Mouse (Mus musculus) myocyte (in vitro differentiated cells): ENCODE data around the gene Dda1. TPM values are rescaled to one million over a fixed set of nuclear protein-coding genes. Genes with fewer than 3 reads are reported as not detected.
A peak's percentile ranks its signal among the peaks of the same experiment; 100 is the strongest.

Experiments used
- H3K27me3 ChIP-seq: one replicate; pipeline ENCODE4 v1.6.1; 2011; ENCODE audit not compliant: control insufficient read depth, insufficient read depth, insufficient read length
- H3K36me3 ChIP-seq: one replicate; pipeline ENCODE4 v1.6.1; 2011; ENCODE audit not compliant: control insufficient read depth, insufficient read depth
- H3K4me2 ChIP-seq: one replicate; pipeline ENCODE4 v1.6.1; 2011; ENCODE audit warnings: low read depth, control low read depth
- H3K4me3 ChIP-seq: one replicate; pipeline ENCODE4 v1.5.1; 2011; ENCODE audit warnings: mild to moderate bottlenecking, control low read depth, moderate library complexity
- H3K79me2 ChIP-seq: one replicate; pipeline ENCODE4 v1.6.1; 2011; ENCODE audit not compliant: control insufficient read depth, insufficient read depth
- H3ac ChIP-seq: one replicate; pipeline ENCODE4 v1.6.1; 2011; ENCODE audit not compliant: control insufficient read depth, insufficient read length
- CEBPB ChIP-seq: IDR thresholded peaks from 2 replicates; pipeline ENCODE4 v1.6.1; 2011; ENCODE audit warnings: mild to moderate bottlenecking, moderate library complexity; ENCODE audit not compliant: poor library complexity, insufficient read depth, severe bottlenecking
- E2F4 ChIP-seq: IDR thresholded peaks from one replicate; pipeline ENCODE4 v1.6.1; 2011; ENCODE audit warnings: mild to moderate bottlenecking, control low read depth, moderate library complexity; ENCODE audit not compliant: insufficient read depth
- MAX ChIP-seq: IDR thresholded peaks from one replicate; pipeline ENCODE4 v1.6.1; 2011; ENCODE audit warnings: low read depth, mild to moderate bottlenecking, control low read depth
- MYOD1 ChIP-seq, 3 experiments: IDR thresholded peaks; one replicate each; pipeline ENCODE4 v1.6.1; 2011; ENCODE audit warnings: control low read depth in 2 of 3, low read depth in 2 of 3, mild to moderate bottlenecking in 2 of 3, moderate library complexity in 1 of 3; ENCODE audit not compliant: insufficient read length in 2 of 3, control insufficient read depth in 1 of 3
- MYOG ChIP-seq, 3 experiments: IDR thresholded peaks; one replicate each; pipeline ENCODE4 v1.6.1; 2011; ENCODE audit warnings: control low read depth in 2 of 3, low read depth in 2 of 3, mild to moderate bottlenecking in 2 of 3; ENCODE audit not compliant: insufficient read length in 2 of 3, control insufficient read depth in 1 of 3, insufficient read depth in 1 of 3
- POLR2A ChIP-seq: IDR thresholded peaks from one replicate; pipeline ENCODE4 v1.6.1; 2011; ENCODE audit warnings: low read depth, mild to moderate bottlenecking, control low read depth, moderate library complexity; ENCODE audit not compliant: insufficient read length
- POLR2AphosphoS2 ChIP-seq: IDR thresholded peaks from one replicate; pipeline ENCODE4 v1.6.1; 2011; ENCODE audit warnings: low read depth, control low read depth; ENCODE audit not compliant: insufficient read length
- REST ChIP-seq: IDR thresholded peaks from one replicate; pipeline ENCODE4 v1.6.1; 2011; ENCODE audit warnings: mild to moderate bottlenecking, control low read depth, moderate library complexity; ENCODE audit not compliant: insufficient read depth, insufficient read length
- SRF ChIP-seq: IDR thresholded peaks from one replicate; pipeline ENCODE4 v1.6.1; 2011; ENCODE audit warnings: low read depth; ENCODE audit not compliant: control insufficient read depth, insufficient read length
- TCF12 ChIP-seq: IDR thresholded peaks from one replicate; pipeline ENCODE4 v1.6.1; 2011; ENCODE audit warnings: mild to moderate bottlenecking, control low read depth; ENCODE audit not compliant: poor library complexity, insufficient read depth, severe bottlenecking
- TCF3 ChIP-seq: IDR thresholded peaks from one replicate; pipeline ENCODE4 v1.6.1; 2011; ENCODE audit warnings: low read depth, control low read depth; ENCODE audit not compliant: insufficient read length
- USF1 ChIP-seq: IDR thresholded peaks from one replicate; pipeline ENCODE4 v1.6.1; 2011; ENCODE audit warnings: low read depth, mild to moderate bottlenecking, control low read depth, moderate library complexity
- polyA plus RNA-seq: library from polyadenylated mRNA; unstranded; fragments of >200 nt; fragmentation: generic; extraction: Trizol; gene quantifications from one replicate; pipeline ENCODE4 v1.2.1, GENCODE M21; 2012; ENCODE audit warnings: missing spikeins

The Dda1 gene
- polyA plus RNA-seq, 1 experiment: 117 TPM

DNA sequence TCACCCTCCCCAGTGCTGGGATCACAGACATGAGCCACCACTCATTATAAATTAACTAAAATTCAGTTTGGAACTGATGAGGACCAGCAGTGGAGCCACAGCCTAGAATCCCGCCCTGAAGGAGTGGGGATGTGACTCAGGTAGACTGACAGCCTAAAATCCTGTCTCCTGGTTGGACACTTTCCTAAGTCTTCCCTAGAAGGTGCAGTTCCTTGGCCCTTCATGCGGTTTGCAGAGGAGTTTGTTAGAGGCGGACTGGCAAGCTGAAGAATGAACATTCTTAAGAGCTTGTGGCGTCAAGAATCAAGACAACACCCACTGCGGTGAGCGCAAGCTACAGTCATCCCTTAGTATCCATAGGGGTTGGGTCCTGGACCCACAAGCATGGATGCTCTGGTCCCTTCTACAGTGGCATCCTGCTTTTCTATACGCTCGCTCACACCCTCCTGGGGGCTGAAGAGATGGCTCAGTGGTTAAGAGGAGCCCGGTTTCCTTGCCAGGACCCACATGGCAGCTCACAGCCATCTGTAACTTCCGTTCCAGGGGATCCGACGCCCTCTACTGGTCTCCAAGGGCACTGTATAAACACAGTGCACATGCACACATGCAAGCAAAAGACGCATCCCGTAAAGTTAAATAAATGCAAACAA, 8.3 kb downstream of the Dda1 start:
- Histone ChIP-seq H3K36me3 (peaks cover under 1% of the 10 kb centered on the region), H3K27me3 (no peaks in the 10 kb centered on the region), H3K79me2 (no peaks in the 10 kb centered on the region), H3ac (peak overlapping the region; percentile 71), H3K4me3 (no peak overlapping the region), H3K4me2 (peak overlapping the region; percentile 57)
- TF ChIP-seq MAX (no peak), REST (no peak), CEBPB (no peak), MYOD1 (IDR thresholded peaks at IDR 0.05; ENCODE audit: control insufficient read depth in 1 of 3, insufficient read length in 2 of 3, low read depth in 2 of 3) (no peak), USF1 (no peak), POLR2AphosphoS2 (no peak), POLR2A (no peak), MYOG (IDR thresholded peaks at IDR 0.05; ENCODE audit: control insufficient read depth in 1 of 3, insufficient read depth in 1 of 3, insufficient read length in 2 of 3, low read depth in 2 of 3) (no peak), TCF3 (no peak), TCF12 (no peak), SRF (no peak), E2F4 (no peak)

GRCm38 (mm10) chr8:71478943-71479342, 9.9 kb downstream of the Dda1 start:
- no peak overlapping the region for H3ac ChIP-seq
- no peak overlapping the region for H3K4me3 ChIP-seq
- no peaks in the 10 kb centered on the region for H3K36me3 ChIP-seq
- H3K27me3 ChIP-seq: no peaks in the 10 kb centered on the region
- no peaks in the 10 kb centered on the region for H3K79me2 ChIP-seq
- H3K4me2 ChIP-seq: no peak overlapping the region
- TF ChIP-seq TCF3 (no peak), TCF12 (no peak), POLR2AphosphoS2 (no peak), MAX (no peak), POLR2A (no peak), REST (no peak), MYOD1 (IDR thresholded peaks at IDR 0.05; ENCODE audit: control insufficient read depth in 1 of 3, insufficient read length in 2 of 3, low read depth in 2 of 3) (no peak), USF1 (no peak), MYOG (IDR thresholded peaks at IDR 0.05; ENCODE audit: control insufficient read depth in 1 of 3, insufficient read depth in 1 of 3, insufficient read length in 2 of 3, low read depth in 2 of 3) (no peak), E2F4 (no peak), CEBPB (no peak), SRF (no peak)

DNA sequence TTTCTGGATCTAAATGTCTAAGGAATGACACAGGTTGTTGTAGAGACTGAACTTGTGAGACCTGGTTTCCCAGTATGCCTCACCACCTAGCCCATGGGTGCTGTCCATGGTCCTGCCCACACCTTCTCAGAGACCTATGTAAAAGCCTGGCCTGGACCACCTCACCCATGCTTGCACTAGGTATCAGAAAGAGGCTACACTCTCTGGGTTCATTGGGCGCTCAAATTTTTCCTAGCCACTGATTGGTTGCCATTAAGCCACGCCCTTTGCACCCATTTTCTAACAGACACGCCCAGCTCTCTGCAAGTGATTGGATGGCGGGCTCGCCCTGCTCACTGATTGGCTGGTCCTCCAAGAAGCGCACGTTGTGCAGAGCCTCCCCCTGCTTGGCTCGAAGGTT, 14.9 kb downstream of the Dda1 start:
- Histone ChIP-seq H3ac (no peak overlapping the region), H3K36me3 (no peaks in the 10 kb centered on the region), H3K4me2 (no peak overlapping the region), H3K27me3 (no peaks in the 10 kb centered on the region), H3K79me2 (no peaks in the 10 kb centered on the region), H3K4me3 (no peak overlapping the region)
- no peak for TF ChIP-seq E2F4
- peak; percentile 85 for TF ChIP-seq REST

- Histone ChIP-seq H3K27me3 (no peaks in the 10 kb centered on the region), H3K4me2 (peak overlapping the region; percentile 77), H3K79me2 (no peaks in the 10 kb centered on the region), H3K36me3 (no peaks in the 10 kb centered on the region), H3K4me3 (peak overlapping the region; percentile 47), H3ac (no peak overlapping the region)
- no peak for TF ChIP-seq MYOD1 (IDR thresholded peaks at IDR 0.05; ENCODE audit: control insufficient read depth in 1 of 3, insufficient read length in 2 of 3, low read depth in 2 of 3)
- TF ChIP-seq CEBPB: no peak
- TF ChIP-seq TCF3: no peak
- no peak for TF ChIP-seq TCF12
- TF ChIP-seq POLR2A: no peak
- no peak for TF ChIP-seq MAX
- no peak for TF ChIP-seq MYOG (IDR thresholded peaks at IDR 0.05; ENCODE audit: control insufficient read depth in 1 of 3, insufficient read depth in 1 of 3, insufficient read length in 2 of 3, low read depth in 2 of 3)
- TF ChIP-seq USF1: no peak
- TF ChIP-seq REST: no peak
- no peak for TF ChIP-seq POLR2AphosphoS2
- TF ChIP-seq SRF: no peak
- TF ChIP-seq E2F4: no peak
Measured at GRCm38 (mm10) chr8:71484736-71485135, 15.7 kb downstream of the Dda1 start.
